Mouse (Mus musculus) ES-Bruce4 (cell line): ENCODE results near the gene Ptcd1. TPM values are rescaled to one million over a fixed set of nuclear protein-coding genes. Genes with fewer than 3 reads are reported as not detected.

ENCODE experiments used
- H3K27ac ChIP-seq: 2 replicates; pipeline ENCODE4 v1.5.1; 2012; ENCODE audit warnings: low read length, inconsistent platforms; ENCODE audit not compliant: insufficient read depth
- H3K27me3 ChIP-seq: 2 replicates; pipeline ENCODE4 v1.6.1; 2012; ENCODE audit warnings: mild to moderate bottlenecking, low read length, inconsistent platforms; ENCODE audit not compliant: control insufficient read depth, poor library complexity, insufficient read depth, severe bottlenecking
- H3K36me3 ChIP-seq: 2 replicates; pipeline ENCODE4 v1.6.1; 2012; ENCODE audit warnings: inconsistent platforms, mild to moderate bottlenecking, low read length, moderate library complexity; ENCODE audit not compliant: control insufficient read depth, poor library complexity, insufficient read depth, severe bottlenecking
- H3K4me1 ChIP-seq: one replicate; pipeline ENCODE4 v1.8.1; 2011; ENCODE audit warnings: low read length; ENCODE audit not compliant: control insufficient read depth, insufficient read depth
- H3K4me3 ChIP-seq: 2 replicates; pipeline ENCODE4 v1.5.1; 2011; ENCODE audit warnings: low read depth, mild to moderate bottlenecking, low read length
- H3K9ac ChIP-seq: 2 replicates; pipeline ENCODE4 v1.6.1; 2012; ENCODE audit warnings: low read depth, mild to moderate bottlenecking, inconsistent platforms; ENCODE audit not compliant: poor library complexity, severe bottlenecking
- H3K9me3 ChIP-seq: replicated peaks from 2 replicates; pipeline ENCODE4 v1.6.1; 2012; ENCODE audit warnings: mild to moderate bottlenecking, low read length, inconsistent platforms; ENCODE audit not compliant: control insufficient read depth, poor library complexity, insufficient read depth, severe bottlenecking
- CTCF ChIP-seq: IDR thresholded peaks from one replicate; pipeline ENCODE4 v1.8.1; 2011; ENCODE audit warnings: low read depth, low read length
- EP300 ChIP-seq: IDR thresholded peaks from 2 replicates; pipeline ENCODE4 v1.6.1; 2011; ENCODE audit warnings: low read depth, low read length; ENCODE audit not compliant: insufficient read depth
- POLR2A ChIP-seq: IDR thresholded peaks from one replicate; pipeline ENCODE4 v1.8.1; 2011; ENCODE audit warnings: low read length; ENCODE audit not compliant: insufficient read depth
- polyA plus RNA-seq: library from polyadenylated mRNA; stranded (reverse); fragments of >200 nt; gene quantifications from 2 replicates; pipeline ENCODE4 v1.2.4, GENCODE M21; 2011; ENCODE audit warnings: low read depth; ENCODE audit not compliant: missing spikeins, insufficient read depth, insufficient read length

Ptcd1 gene
- polyA plus RNA-seq, 1 experiment, result 14.1 TPM

- Histone ChIP-seq H3K27me3 (no peaks in the 10 kb centered on the region), H3K36me3 (peaks cover 9% of the 10 kb centered on the region)
These were observed 41.0 kb upstream of the Ptcd1 start for GRCm38 (mm10) chr5:145207954-145208353.

GRCm38 (mm10) chr5:145207385-145207784, 40.5 kb upstream of the Ptcd1 start:
- peaks cover 7% of the 10 kb centered on the region for H3K36me3 ChIP-seq
- no peak overlapping the region for H3K27ac ChIP-seq
- H3K27me3 ChIP-seq, result no peaks in the 10 kb centered on the region
- TF ChIP-seq EP300, result no peak
- no peak for TF ChIP-seq POLR2A
- TF ChIP-seq CTCF, result no peak
- no peaks in the 10 kb centered on the region for H3K4me1 ChIP-seq
- H3K9me3 ChIP-seq, result no peaks in the 10 kb centered on the region
- H3K4me3 ChIP-seq, result no peak overlapping the region
- H3K9ac ChIP-seq, result no peak overlapping the region

More at GRCm38 (mm10) chr5:145207954-145208353, 41.0 kb upstream of the Ptcd1 start:
- H3K9ac ChIP-seq, result no peak overlapping the region
- H3K4me1 ChIP-seq, result no peaks in the 10 kb centered on the region
- TF ChIP-seq CTCF (no peak), EP300 (no peak), POLR2A (no peak)
- H3K4me3 ChIP-seq, result no peak overlapping the region
- H3K27ac ChIP-seq, result no peak overlapping the region
- no peaks in the 10 kb centered on the region for H3K9me3 ChIP-seq

GRCm38 (mm10) chr5:145205041-145205440, 38.1 kb upstream of the Ptcd1 start:
- peak overlapping the region; percentile 57 for H3K4me3 ChIP-seq
- H3K27me3 ChIP-seq, result no peaks in the 10 kb centered on the region
- H3K27ac ChIP-seq, result no peak overlapping the region
- peak overlapping the region; percentile 59 for H3K9ac ChIP-seq
- H3K36me3 ChIP-seq, result no peaks in the 10 kb centered on the region
- H3K9me3 ChIP-seq, result no peaks in the 10 kb centered on the region
- no peak for TF ChIP-seq POLR2A
- no peak for TF ChIP-seq EP300
- no peak for TF ChIP-seq CTCF
- H3K4me1 ChIP-seq, result no peaks in the 10 kb centered on the region

- H3K4me3 ChIP-seq, result peak within 1 kb of the TSS; percentile 94
- H3K27me3 ChIP-seq, result no peaks in the 10 kb centered on the region
- H3K27ac ChIP-seq, result peak within 1 kb of the TSS; percentile 78
- no peaks in the 10 kb centered on the region for H3K36me3 ChIP-seq
- no peaks in the 10 kb centered on the region for H3K9me3 ChIP-seq
- peak within 1 kb of the TSS; percentile 78 for H3K9ac ChIP-seq
- H3K4me1 ChIP-seq, result no peaks in the 10 kb centered on the region
- TF ChIP-seq CTCF (no peak), EP300 (0 out of 2 replicates have a peak, but pooled peaks have one; percentile 3), POLR2A (peak; percentile 34)
These were observed 37.2 kb upstream of the Ptcd1 start, which contains the start of gene Zkscan5 for GRCm38 (mm10) chr5:145203936-145204691. Zkscan5 (plus strand) TSS chr5:145204562.

GRCm38 (mm10) chr5:145202446-145202845, 35.5 kb upstream of the Ptcd1 start:
- Histone ChIP-seq H3K9ac (no peak overlapping the region), H3K4me3 (no peak overlapping the region), H3K9me3 (no peaks in the 10 kb centered on the region), H3K36me3 (no peaks in the 10 kb centered on the region), H3K4me1 (no peaks in the 10 kb centered on the region), H3K27me3 (no peaks in the 10 kb centered on the region), H3K27ac (no peak overlapping the region)
- TF ChIP-seq EP300 (no peak), POLR2A (no peak), CTCF (no peak)

GRCm38 (mm10) chr5:145201321-145201991, 34.5 kb upstream of the Ptcd1 start, which contains the start of gene Zkscan14:
Zkscan14 (minus strand) TSS chr5:145201868.
- peak within 1 kb of the TSS; percentile 60 for H3K9ac ChIP-seq
- H3K9me3 ChIP-seq, result no peaks in the 10 kb centered on the region
- TF ChIP-seq POLR2A, result peak; percentile 46
- TF ChIP-seq CTCF, result no peak
- H3K36me3 ChIP-seq, result no peaks in the 10 kb centered on the region
- H3K27me3 ChIP-seq, result no peaks in the 10 kb centered on the region
- H3K27ac ChIP-seq, result no peak within 1 kb of the TSS
- H3K4me3 ChIP-seq, result peak within 1 kb of the TSS; percentile 99
- no peaks in the 10 kb centered on the region for H3K4me1 ChIP-seq
